Mouse (Mus musculus): ENCODE data around the gene Cox8c. TPM values are rescaled to one million over a fixed set of nuclear protein-coding genes. Genes with fewer than 3 reads are reported as not detected.

Cox8c gene
- total and polyA plus RNA-seq, 2 experiments from 2014 or later = not detected

- Histone ChIP-seq H3K4me2 (ENCODE audit: low read depth, low read length, poor library complexity, severe bottlenecking) (peak within 1 kb of the TSS; percentile 66), H3K36me3 (ENCODE audit: insufficient read depth, low read length) (no peaks in the 10 kb centered on the region), H3K9ac (replicated peaks; ENCODE audit: low read length, poor library complexity, severe bottlenecking) (peak within 1 kb of the TSS; percentile 76), H3K27me3 (ENCODE audit: insufficient read depth, low read length) (no peaks in the 10 kb centered on the region), H3K4me1 (ENCODE audit: insufficient read depth, low read length) (peaks cover 8% of the 10 kb centered on the region; the same call in 1 of the 2 replicates), H3K9me3 (ENCODE audit: low read length) (no peaks in the 10 kb centered on the region), H3K4me3 (ENCODE audit: low read depth, low read length) (peak within 1 kb of the TSS; percentile 59), H3K27ac (ENCODE audit: low read depth, low read length) (peak within 1 kb of the TSS; percentile 96)
- ATAC-seq (ENCODE audit: low FRiP score) = peak; percentile 90
- under 1% methylated on average over 48 of the region's 48 CpGs for WGBS
- peak; percentile 94 for DNase-seq (ENCODE audit: low spot score)
- peak; percentile 79 for TF ChIP-seq CTCF (IDR thresholded peaks at IDR 0.05)
Measured at GRCm38 (mm10) chr12:102948778-102949394, 49.8 kb downstream of the Cox8c start, which contains the start of gene Unc79. Unc79 (plus strand) TSS chr12:102948859.

GRCm38 (mm10) chr12:102949395-102950208 is 50.5 kb downstream of the Cox8c start:
- Histone ChIP-seq H3K9ac (replicated peaks; ENCODE audit: low read length, poor library complexity, severe bottlenecking) (peak overlapping the region; percentile 76), H3K4me3 (ENCODE audit: low read depth, low read length) (peak overlapping the region; percentile 59), H3K27me3 (ENCODE audit: insufficient read depth, low read length) (no peaks in the 10 kb centered on the region), H3K4me2 (ENCODE audit: low read depth, low read length, poor library complexity, severe bottlenecking) (peak overlapping the region; percentile 66), H3K27ac (ENCODE audit: low read depth, low read length) (peak overlapping the region; percentile 96), H3K4me1 (ENCODE audit: insufficient read depth, low read length) (peaks cover 11% of the 10 kb centered on the region; the same call in 1 of the 2 replicates), H3K9me3 (ENCODE audit: low read length) (no peaks in the 10 kb centered on the region), H3K36me3 (ENCODE audit: insufficient read depth, low read length) (no peaks in the 10 kb centered on the region)
- DNase-seq (ENCODE audit: low spot score) (peak; percentile 86), ATAC-seq (ENCODE audit: low FRiP score) (peak; percentile 68)
- whole genome bisulfite sequencing = under 1% methylated on average over 35 of the region's 42 CpGs
- TF ChIP-seq CTCF (IDR thresholded peaks at IDR 0.05) = no peak

Other genes starting within 250 kb of the Cox8c start
- 56.0 and 66.6 TPM in 2 replicates for gene Itpk1, start 194.4 kb upstream of the Cox8c start, total RNA-seq (2014; rRNA removed)
- 39.0 and 40.3 TPM in 2 replicates for gene Itpk1, start 194.4 kb upstream of the Cox8c start, polyA plus RNA-seq (2015; fragmentation: Nextera tagmentation; extraction: Ambion mirVana)
- 20.9 and 26.5 TPM in 2 replicates for gene Moap1, start 155.7 kb upstream of the Cox8c start, total RNA-seq (2014; rRNA removed)
- 71.8 and 84.8 TPM in 2 replicates for gene Moap1, start 155.7 kb upstream of the Cox8c start, polyA plus RNA-seq (2015; fragmentation: Nextera tagmentation; extraction: Ambion mirVana)
- 5.9 and 6.2 TPM in 2 replicates for gene Tmem251, start 155.6 kb upstream of the Cox8c start, total RNA-seq (2014; rRNA removed)
- gene Tmem251, start 155.6 kb upstream of the Cox8c start, polyA plus RNA-seq (2015; fragmentation: Nextera tagmentation; extraction: Ambion mirVana) = 11.9 and 12.3 TPM in 2 replicates
- 0.93 TPM in 1 of 2 replicates, not detected in the other for gene Gm28051, start 141.6 kb upstream of the Cox8c start, total RNA-seq (2014; rRNA removed)
- not detected in 2 replicates for gene Gm28051, start 141.6 kb upstream of the Cox8c start, polyA plus RNA-seq (2015; fragmentation: Nextera tagmentation; extraction: Ambion mirVana)
- 14.4 and 21.0 TPM in 2 replicates for gene Gon7, start 141.5 kb upstream of the Cox8c start, total RNA-seq (2014; rRNA removed)
- 30.9 and 39.1 TPM in 2 replicates for gene Gon7, start 141.5 kb upstream of the Cox8c start, polyA plus RNA-seq (2015; fragmentation: Nextera tagmentation; extraction: Ambion mirVana)
- gene Ubr7, start 141.3 kb upstream of the Cox8c start, total RNA-seq (2014; rRNA removed) = 45.3 and 51.0 TPM in 2 replicates
- 24.4 and 25.6 TPM in 2 replicates for gene Ubr7, start 141.3 kb upstream of the Cox8c start, polyA plus RNA-seq (2015; fragmentation: Nextera tagmentation; extraction: Ambion mirVana)
- gene Gm20604, start 140.6 kb upstream of the Cox8c start, total RNA-seq (2014; rRNA removed) = 29.7 and 35.1 TPM in 2 replicates
- 53.7 and 54.5 TPM in 2 replicates for gene Gm20604, start 140.6 kb upstream of the Cox8c start, polyA plus RNA-seq (2015; fragmentation: Nextera tagmentation; extraction: Ambion mirVana)
- 32.2 and 33.8 TPM in 2 replicates for gene Btbd7, start 20.8 kb upstream of the Cox8c start, total RNA-seq (2014; rRNA removed)
- gene Btbd7, start 20.8 kb upstream of the Cox8c start, polyA plus RNA-seq (2015; fragmentation: Nextera tagmentation; extraction: Ambion mirVana) = 6.8 and 9.2 TPM in 2 replicates
- gene Unc79, start 49.5 kb downstream of the Cox8c start, total RNA-seq (2014; rRNA removed) = 39.5 and 44.5 TPM in 2 replicates
- gene Unc79, start 49.5 kb downstream of the Cox8c start, polyA plus RNA-seq (2015; fragmentation: Nextera tagmentation; extraction: Ambion mirVana) = 4.5 and 6.7 TPM in 2 replicates